Mouse (Mus musculus): ENCODE measurements at regions not wholly inside any gene's neighbourhood (a gene's known extent, or its start where the extent isn't known, plus 50 kb on each side); places are given as distances from the start of the nearest gene placed in this dataset.

DNA sequence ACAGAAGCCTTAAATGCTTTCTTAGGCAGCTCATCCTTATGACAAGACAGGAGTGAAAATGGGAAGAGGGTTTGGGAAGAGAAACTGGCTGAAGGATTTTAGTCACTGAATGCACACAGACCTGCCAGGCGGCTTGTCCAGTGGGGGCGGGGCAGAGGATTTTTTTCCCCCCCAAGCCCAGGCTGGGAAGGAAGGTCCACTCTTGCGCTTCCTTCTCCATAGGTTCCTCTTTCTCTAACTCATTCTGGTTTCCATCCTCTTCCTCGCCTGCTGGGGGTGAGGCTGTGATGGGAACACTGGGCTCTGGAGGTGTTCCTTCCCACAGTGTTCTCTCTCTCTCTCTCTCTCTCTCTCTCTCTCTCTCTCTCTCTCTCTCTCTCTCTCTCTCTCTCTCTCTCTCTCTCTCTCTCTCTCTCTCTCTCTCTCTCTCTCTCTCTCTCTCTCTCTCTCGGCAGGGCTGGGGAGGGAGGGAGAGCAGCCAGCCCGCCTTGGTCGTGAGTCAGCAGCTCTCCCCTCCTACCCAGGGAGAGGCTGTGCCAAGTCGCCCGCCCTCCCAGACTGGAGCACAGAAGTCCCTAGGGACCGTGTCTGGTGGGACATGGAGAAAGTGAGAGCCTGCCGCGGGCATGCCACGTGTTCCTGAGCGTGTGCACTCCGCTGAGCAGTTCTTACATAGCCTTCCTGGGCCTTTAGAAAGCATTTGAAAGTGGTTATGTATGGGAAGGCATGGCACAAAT lies 150.0 kb downstream of the Kcnrg start:
- TF ChIP-seq TAL1 (IDR thresholded peaks at IDR 0.05; ENCODE audit: low read length): no peak
- no peak for TF ChIP-seq GATA1 (IDR thresholded peaks at IDR 0.05; ENCODE audit: low read length)

All from erythroblast, embryonic 14.5 days (primary cell).